Mouse (Mus musculus) myocyte (in vitro differentiated cells): ENCODE measurements around the gene Fam78a.

Experiments used
- E2F4 ChIP-seq: IDR thresholded peaks from one replicate; pipeline ENCODE4 v1.6.1; 2011; ENCODE audit warnings: mild to moderate bottlenecking, control low read depth, moderate library complexity; ENCODE audit not compliant: insufficient read depth
- MAX ChIP-seq: IDR thresholded peaks from one replicate; pipeline ENCODE4 v1.6.1; 2011; ENCODE audit warnings: low read depth, mild to moderate bottlenecking, control low read depth
- TCF12 ChIP-seq: IDR thresholded peaks from one replicate; pipeline ENCODE4 v1.6.1; 2011; ENCODE audit warnings: mild to moderate bottlenecking, control low read depth; ENCODE audit not compliant: poor library complexity, insufficient read depth, severe bottlenecking

- TF ChIP-seq E2F4 = no peak
- TF ChIP-seq TCF12 = no peak
- TF ChIP-seq MAX = no peak
Measured at GRCm38 (mm10) chr2:32061189-32061588, 23.5 kb downstream of the Fam78a start.
